Mouse (Mus musculus): ENCODE measurements around the gene Epor.

GRCm38 (mm10) chr9:21943638-21944037 is 19.7 kb downstream of the Epor start:
- TF ChIP-seq POLR2A (IDR thresholded peaks at IDR 0.05; ENCODE audit: extremely low read depth, insufficient read depth, low read length) (no peak), CTCF (IDR thresholded peaks at IDR 0.05; ENCODE audit: low read depth, low read length) (no peak)

Data from liver, adult 2 months (tissue).